Mouse (Mus musculus) intestine, embryonic 14.5 days (tissue): ENCODE results near the gene Map4k4. TPM values are rescaled to one million over a fixed set of nuclear protein-coding genes. Genes with fewer than 3 reads are reported as not detected.

Experiments used
- ATAC-seq: fragments of 200-750 bp; cut with Nextera tagmentation; replicated peaks from 2 replicates; pipeline ENCODE4 v1.8.0; 2017; ENCODE audit warnings: low read depth, moderate number of reproducible peaks, moderate TSS enrichment, moderate library complexity; ENCODE audit not compliant: low FRiP score, low TSS enrichment
- DNase-seq: peaks from one replicate; pipeline ENCODE4 v3.0.0-alpha.2; 2018; ENCODE audit warnings: low spot score
- H3K27ac ChIP-seq: fragments of 300-500 bp; sonication (generic); 2 replicates; pipeline ENCODE4 v1.5.1; 2014; ENCODE audit warnings: low read depth, mild to moderate bottlenecking, control low read depth
- H3K27me3 ChIP-seq: fragments of 300-500 bp; sonication (generic); replicated peaks from 2 replicates; pipeline ENCODE4 v1.6.1; 2014; ENCODE audit warnings: low read length, control low read depth; ENCODE audit not compliant: control insufficient read depth, insufficient read depth
- H3K36me3 ChIP-seq: fragments of 300-500 bp; sonication (generic); 2 replicates; pipeline ENCODE4 v1.6.1; 2014; ENCODE audit warnings: low read length, control low read depth; ENCODE audit not compliant: control insufficient read depth, insufficient read depth
- H3K4me1 ChIP-seq: fragments of 300-500 bp; sonication (generic); replicated peaks from 2 replicates; pipeline ENCODE4 v1.6.1; 2014; ENCODE audit warnings: low read length, control low read depth, mixed read lengths; ENCODE audit not compliant: control insufficient read depth, insufficient read depth
- H3K4me2 ChIP-seq: fragments of 300-500 bp; sonication (generic); 2 replicates; pipeline ENCODE4 v1.6.1; 2014; ENCODE audit warnings: low read length
- H3K4me3 ChIP-seq: fragments of 300-500 bp; sonication (generic); 2 replicates; pipeline ENCODE4 v1.5.1; 2014; ENCODE audit warnings: low read depth, low read length, control low read depth, mixed read lengths
- H3K9ac ChIP-seq: fragments of 300-500 bp; sonication (generic); 2 replicates; pipeline ENCODE4 v1.6.1; 2014; ENCODE audit warnings: mild to moderate bottlenecking, low read length
- H3K9me3 ChIP-seq: fragments of 300-500 bp; sonication (generic); 2 replicates; pipeline ENCODE4 v1.6.1; 2016; ENCODE audit warnings: low read length, control low read depth; ENCODE audit not compliant: control insufficient read depth
- WGBS: fragments of 180-500 bp; shearing (Covaris S2); extraction: QIAGEN DNeasy Blood & Tissue Kit; methylation state at CpG from one replicate; pipeline ENCODE4 v1.1.7; 2014; 5-methylcytosine and 5-hydroxymethylcytosine counted together
- polyA plus RNA-seq: library from polyadenylated mRNA; unstranded; fragments of >200 nt; fragmentation: Nextera tagmentation; extraction: Ambion mirVana; gene quantifications from 2 replicates; pipeline ENCODE4 v1.2.1, GENCODE M21; 2014

Map4k4 gene
- polyA plus RNA-seq, 1 experiment from 2014 or later = 35.4 TPM

GRCm38 (mm10) chr1:40028207-40028998, 127.7 kb downstream of the Map4k4 start:
- no peak overlapping the region for H3K9ac ChIP-seq
- H3K9me3 ChIP-seq = no peaks in the 10 kb centered on the region
- peaks cover 46% of the 10 kb centered on the region for H3K36me3 ChIP-seq
- no peaks in the 10 kb centered on the region for H3K4me1 ChIP-seq
- H3K4me2 ChIP-seq = no peak overlapping the region
- 86% methylated on average over 12 of the region's 12 CpGs for WGBS
- no peak for ATAC-seq
- no peak overlapping the region for H3K27ac ChIP-seq
- no peaks in the 10 kb centered on the region for H3K27me3 ChIP-seq
- DNase-seq = peak; percentile 52
- H3K4me3 ChIP-seq = no peak overlapping the region

- DNase-seq = peak; percentile 42
- no peak for ATAC-seq
- Histone ChIP-seq H3K27me3 (no peaks in the 10 kb centered on the region), H3K9ac (no peak overlapping the region), H3K27ac (no peak overlapping the region), H3K4me1 (no peaks in the 10 kb centered on the region), H3K36me3 (peaks cover 34% of the 10 kb centered on the region), H3K4me3 (no peak overlapping the region), H3K4me2 (no peak overlapping the region), H3K9me3 (no peaks in the 10 kb centered on the region)
- 90% methylated on average over 5 of the region's 5 CpGs for WGBS
Observed at GRCm38 (mm10) chr1:40029597-40029996, 128.9 kb downstream of the Map4k4 start.

- H3K27me3 ChIP-seq = no peaks in the 10 kb centered on the region
Observed at GRCm38 (mm10) chr1:40030287-40030975, 129.7 kb downstream of the Map4k4 start.

GRCm38 (mm10) chr1:40030976-40031356, 130.3 kb downstream of the Map4k4 start:
- no peaks in the 10 kb centered on the region for H3K27me3 ChIP-seq
- no peak overlapping the region for H3K4me2 ChIP-seq
- WGBS = 91% methylated on average over 8 of the region's 8 CpGs
- no peaks in the 10 kb centered on the region for H3K4me1 ChIP-seq
- ATAC-seq = no peak
- no peak for DNase-seq
- peaks cover 22% of the 10 kb centered on the region for H3K36me3 ChIP-seq
- H3K9me3 ChIP-seq = no peaks in the 10 kb centered on the region
- H3K27ac ChIP-seq = no peak overlapping the region
- H3K4me3 ChIP-seq = no peak overlapping the region
- no peak overlapping the region for H3K9ac ChIP-seq

More at GRCm38 (mm10) chr1:40030287-40030975, 129.7 kb downstream of the Map4k4 start:
- DNase-seq (peak; percentile 51), ATAC-seq (no peak)
- Histone ChIP-seq H3K36me3 (peaks cover 27% of the 10 kb centered on the region), H3K27ac (no peak overlapping the region), H3K9ac (no peak overlapping the region), H3K4me1 (no peaks in the 10 kb centered on the region), H3K4me3 (no peak overlapping the region), H3K4me2 (no peak overlapping the region), H3K9me3 (no peaks in the 10 kb centered on the region)
- WGBS = 85% methylated on average over 14 of the region's 14 CpGs

GRCm38 (mm10) chr1:40031626-40032025, 130.9 kb downstream of the Map4k4 start:
- H3K9ac ChIP-seq = no peak overlapping the region
- DNase-seq (peak; percentile 41), ATAC-seq (no peak)
- WGBS = 82% methylated on average over 2 of the region's 2 CpGs
- H3K4me1 ChIP-seq = no peaks in the 10 kb centered on the region
- no peak overlapping the region for H3K4me3 ChIP-seq
- H3K27ac ChIP-seq = no peak overlapping the region
- no peaks in the 10 kb centered on the region for H3K9me3 ChIP-seq
- no peak overlapping the region for H3K4me2 ChIP-seq
- H3K36me3 ChIP-seq = peaks cover 15% of the 10 kb centered on the region; the same call in 1 of the 2 replicates
- H3K27me3 ChIP-seq = no peaks in the 10 kb centered on the region

- ATAC-seq = no peak
- Histone ChIP-seq H3K4me3 (no peak overlapping the region), H3K9ac (no peak overlapping the region), H3K9me3 (no peaks in the 10 kb centered on the region), H3K27me3 (no peaks in the 10 kb centered on the region), H3K36me3 (0 out of 2 replicates have a peak, but pooled peaks cover under 1% of the 10 kb centered on the region), H3K4me2 (no peak overlapping the region), H3K27ac (no peak overlapping the region), H3K4me1 (no peaks in the 10 kb centered on the region)
- 53% methylated on average over 4 of the region's 4 CpGs for WGBS
- DNase-seq = peak; percentile 49
Observed at GRCm38 (mm10) chr1:40033315-40033714, 132.6 kb downstream of the Map4k4 start.

- Histone ChIP-seq H3K27ac (no peak overlapping the region), H3K4me2 (no peak overlapping the region), H3K36me3 (no peaks in the 10 kb centered on the region), H3K27me3 (no peaks in the 10 kb centered on the region), H3K4me3 (no peak overlapping the region), H3K9ac (no peak overlapping the region), H3K9me3 (no peaks in the 10 kb centered on the region), H3K4me1 (no peaks in the 10 kb centered on the region)
- WGBS = 74% methylated on average over 12 of the region's 12 CpGs
- ATAC-seq (no peak), DNase-seq (peak; percentile 48)
Observed at GRCm38 (mm10) chr1:40033743-40034420, 133.2 kb downstream of the Map4k4 start.

GRCm38 (mm10) chr1:40037831-40038230, 137.1 kb downstream of the Map4k4 start:
- no peak overlapping the region for H3K9ac ChIP-seq
- H3K27ac ChIP-seq = no peak overlapping the region
- no peaks in the 10 kb centered on the region for H3K4me1 ChIP-seq
- no peak overlapping the region for H3K4me3 ChIP-seq
- H3K9me3 ChIP-seq = no peaks in the 10 kb centered on the region
- 89% methylated on average over 6 of the region's 6 CpGs for WGBS
- no peaks in the 10 kb centered on the region for H3K36me3 ChIP-seq
- no peak for ATAC-seq
- H3K27me3 ChIP-seq = no peaks in the 10 kb centered on the region
- H3K4me2 ChIP-seq = no peak overlapping the region
- no peak for DNase-seq
